Mouse (Mus musculus) thymus, adult 2 months (tissue): ENCODE data around the gene Arfip1.

ENCODE experiments used
- CTCF ChIP-seq: fragments of 200-500 bp; IDR thresholded peaks from 2 replicates; pipeline ENCODE4 v1.5.1; 2012; ENCODE audit warnings: mild to moderate bottlenecking, control low read depth, low read length, moderate library complexity, borderline replicate concordance; ENCODE audit not compliant: control insufficient read depth, poor library complexity, insufficient read depth; ENCODE audit errors: extremely low read depth
- POLR2A ChIP-seq: fragments of 200-500 bp; IDR thresholded peaks from 2 replicates; pipeline ENCODE4 v1.6.1; 2012; ENCODE audit warnings: mild to moderate bottlenecking, low read length, control low read depth, moderate library complexity; ENCODE audit not compliant: control insufficient read depth, poor library complexity, insufficient read depth; ENCODE audit errors: extremely low read depth

DNA sequence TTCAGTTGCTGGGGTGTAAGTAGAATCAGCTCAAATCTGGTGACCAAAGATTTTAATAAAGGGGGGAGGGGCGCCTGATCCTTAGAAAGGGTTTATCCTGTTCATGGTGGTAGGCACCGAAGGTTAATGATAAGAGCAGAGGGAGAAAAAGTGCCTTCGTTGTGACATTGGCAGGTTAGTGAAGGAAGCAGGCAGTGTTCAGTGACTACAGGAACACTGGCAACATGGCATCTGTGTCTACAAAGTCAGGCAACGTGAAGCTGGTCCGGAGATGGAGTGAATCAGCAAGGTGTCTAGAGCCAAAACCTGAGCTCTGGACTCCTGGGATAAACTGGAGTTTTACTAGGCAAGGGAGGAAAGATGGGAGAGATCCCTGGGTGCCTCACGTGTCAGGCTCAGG, 16.3 kb upstream of the Arfip1 start:
- TF ChIP-seq POLR2A: no peak
- TF ChIP-seq CTCF: no peak
